Mouse (Mus musculus): ENCODE measurements at regions not wholly inside any gene's neighbourhood (a gene's known extent, or its start where the extent isn't known, plus 50 kb on each side); places are given as distances from the start of the nearest gene placed in this dataset.
A peak's percentile ranks its signal among the peaks of the same experiment; 100 is the strongest.

DNA sequence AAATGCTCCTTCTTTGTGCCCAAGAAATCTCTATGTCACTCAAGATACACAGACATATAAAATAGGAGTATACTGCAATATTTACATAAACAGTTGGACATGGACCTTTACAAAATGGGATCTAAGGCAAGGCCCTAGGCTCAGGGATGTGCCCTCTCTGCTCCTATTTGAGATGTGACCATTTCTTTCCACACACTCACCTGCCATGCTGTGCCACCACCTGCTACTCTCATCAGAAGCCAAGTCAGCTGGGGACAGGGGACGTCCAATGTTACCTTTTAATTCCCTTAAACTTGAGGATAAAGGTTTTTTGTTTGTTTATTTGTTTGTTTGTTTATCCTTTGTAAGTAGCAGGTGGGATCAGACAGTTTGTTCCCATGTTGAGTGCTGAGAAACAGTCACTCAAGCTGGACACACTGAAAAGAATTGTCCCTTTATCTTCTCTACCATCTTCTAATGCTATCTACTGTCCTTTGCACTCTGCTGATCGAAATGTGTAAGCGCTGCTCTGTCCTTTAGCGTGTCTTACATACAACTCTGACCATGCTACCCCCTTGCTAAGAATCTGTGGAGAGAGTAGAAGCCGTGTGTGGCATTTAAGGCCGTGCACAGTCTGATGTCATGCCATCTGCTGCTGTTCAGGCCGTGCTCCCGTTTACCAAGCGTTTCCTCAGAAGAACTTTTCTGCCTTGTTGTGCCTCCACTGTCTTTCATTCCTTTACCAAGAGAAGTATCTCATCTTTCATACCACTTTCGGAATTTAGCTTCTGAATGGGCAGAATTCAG lies 147.9 kb upstream of the Ndst3 start:
- ATAC-seq, result no peak
- Histone ChIP-seq H3K4me2 (ENCODE audit: low read depth) (no peak overlapping the region), H3K27ac (ENCODE audit: low read depth, low read length) (no peak overlapping the region), H3K36me3 (ENCODE audit: insufficient read depth) (no peaks in the 10 kb centered on the region), H3K9ac (no peak overlapping the region), H3K4me3 (ENCODE audit: low read depth, low read length) (no peak overlapping the region), H3K4me1 (ENCODE audit: insufficient read depth) (no peaks in the 10 kb centered on the region), H3K9me3 (ENCODE audit: low read length) (no peaks in the 10 kb centered on the region), H3K27me3 (ENCODE audit: insufficient read depth, low read length) (no peaks in the 10 kb centered on the region)
- 89% methylated on average over 10 of the region's 10 CpGs for WGBS
- DNase-seq, result no peak
- TF ChIP-seq CTCF (IDR thresholded peaks at IDR 0.05; ENCODE audit: low read depth), result no peak

DNA sequence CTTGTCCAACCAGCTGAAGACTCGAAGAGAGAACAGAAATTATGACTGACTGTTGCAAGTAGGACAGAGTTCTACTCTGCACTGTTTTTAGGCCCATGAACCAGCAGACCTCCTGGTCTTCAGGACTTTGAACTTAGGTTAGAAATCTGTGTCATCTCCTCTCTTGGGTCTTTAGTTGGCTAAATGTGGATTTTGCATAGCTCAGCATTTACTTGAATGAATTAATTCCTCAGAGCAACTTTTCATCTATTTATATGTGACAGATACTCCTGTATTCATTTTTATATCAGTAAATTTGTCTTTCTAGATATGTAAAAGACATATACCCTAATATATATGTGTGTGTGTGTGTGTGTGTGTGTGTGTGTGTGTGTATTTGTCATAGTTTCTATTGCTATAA lies 155.9 kb upstream of the Ndst3 start:
- TF ChIP-seq CTCF (IDR thresholded peaks at IDR 0.05; ENCODE audit: low read depth), result no peak
- DNase-seq (no peak), ATAC-seq (no peak)
- no peaks in the 10 kb centered on the region for H3K36me3 ChIP-seq (ENCODE audit: insufficient read depth)
- H3K9me3 ChIP-seq (ENCODE audit: low read length), result no peaks in the 10 kb centered on the region
- H3K9ac ChIP-seq, result no peak overlapping the region
- no peaks in the 10 kb centered on the region for H3K27me3 ChIP-seq (ENCODE audit: insufficient read depth, low read length)
- no peak overlapping the region for H3K4me2 ChIP-seq (ENCODE audit: low read depth)
- no peak overlapping the region for H3K4me3 ChIP-seq (ENCODE audit: low read depth, low read length)
- no peaks in the 10 kb centered on the region for H3K4me1 ChIP-seq (ENCODE audit: insufficient read depth)
- WGBS, result 94% methylated on average over 1 of the region's 1 CpGs
- H3K27ac ChIP-seq (ENCODE audit: low read depth, low read length), result no peak overlapping the region

DNA sequence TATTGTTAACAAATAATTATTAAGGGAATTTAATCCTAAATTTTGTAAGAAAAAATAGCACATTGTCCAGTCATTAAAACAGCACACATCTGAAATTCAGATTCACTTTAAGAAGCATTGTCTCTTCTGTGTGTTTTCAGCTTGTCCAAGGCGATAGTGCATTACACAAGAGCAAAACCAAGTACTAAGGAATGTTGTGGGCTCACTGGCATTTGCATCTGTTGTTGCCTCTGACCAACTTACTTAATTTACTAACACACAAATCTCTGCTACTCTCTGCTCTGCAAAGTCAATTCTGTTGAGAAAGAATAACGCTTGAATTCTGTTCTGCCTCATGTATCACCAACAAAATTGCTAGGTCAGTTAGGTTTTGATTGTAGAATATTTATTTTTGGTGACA lies 158.0 kb upstream of the Ndst3 start:
- Histone ChIP-seq H3K4me1 (ENCODE audit: insufficient read depth) (no peaks in the 10 kb centered on the region), H3K9me3 (ENCODE audit: low read length) (no peaks in the 10 kb centered on the region), H3K4me2 (ENCODE audit: low read depth) (no peak overlapping the region), H3K4me3 (ENCODE audit: low read depth, low read length) (no peak overlapping the region), H3K27me3 (ENCODE audit: insufficient read depth, low read length) (no peaks in the 10 kb centered on the region), H3K27ac (ENCODE audit: low read depth, low read length) (no peak overlapping the region), H3K36me3 (ENCODE audit: insufficient read depth) (no peaks in the 10 kb centered on the region), H3K9ac (no peak overlapping the region)
- DNase-seq, result no peak
- WGBS, result 78% methylated on average over 2 of the region's 2 CpGs
- TF ChIP-seq CTCF (IDR thresholded peaks at IDR 0.05; ENCODE audit: low read depth), result no peak
- no peak for ATAC-seq

DNA sequence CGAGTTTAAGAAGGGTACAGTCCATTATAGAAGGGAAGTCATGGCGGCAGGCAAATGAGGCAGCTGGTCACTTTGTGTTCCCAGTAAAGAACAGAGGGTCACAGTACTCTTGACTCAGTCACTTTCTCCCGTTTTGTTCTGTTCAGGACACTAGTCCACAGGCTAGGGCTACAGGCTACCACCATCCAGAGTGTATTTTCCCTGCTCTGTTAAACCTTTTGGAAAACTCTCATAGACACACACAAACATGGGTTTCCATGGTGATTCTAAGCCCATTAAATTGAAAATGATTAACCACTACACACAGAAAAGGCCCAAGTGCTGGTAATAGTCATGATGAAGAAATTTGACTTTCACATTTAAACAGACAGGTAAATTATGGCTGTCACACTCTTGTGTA lies 162.2 kb upstream of the Ndst3 start:
- H3K27ac ChIP-seq (ENCODE audit: low read depth, low read length), result no peak overlapping the region
- no peaks in the 10 kb centered on the region for H3K4me1 ChIP-seq (ENCODE audit: insufficient read depth)
- no peaks in the 10 kb centered on the region for H3K36me3 ChIP-seq (ENCODE audit: insufficient read depth)
- no peak for TF ChIP-seq CTCF (IDR thresholded peaks at IDR 0.05; ENCODE audit: low read depth)
- no peak overlapping the region for H3K9ac ChIP-seq
- H3K4me2 ChIP-seq (ENCODE audit: low read depth), result no peak overlapping the region
- H3K27me3 ChIP-seq (ENCODE audit: insufficient read depth, low read length), result no peaks in the 10 kb centered on the region
- WGBS, result 78% methylated on average over 3 of the region's 3 CpGs
- no peak for DNase-seq
- H3K4me3 ChIP-seq (ENCODE audit: low read depth, low read length), result no peak overlapping the region
- ATAC-seq, result no peak
- H3K9me3 ChIP-seq (ENCODE audit: low read length), result no peaks in the 10 kb centered on the region

DNA sequence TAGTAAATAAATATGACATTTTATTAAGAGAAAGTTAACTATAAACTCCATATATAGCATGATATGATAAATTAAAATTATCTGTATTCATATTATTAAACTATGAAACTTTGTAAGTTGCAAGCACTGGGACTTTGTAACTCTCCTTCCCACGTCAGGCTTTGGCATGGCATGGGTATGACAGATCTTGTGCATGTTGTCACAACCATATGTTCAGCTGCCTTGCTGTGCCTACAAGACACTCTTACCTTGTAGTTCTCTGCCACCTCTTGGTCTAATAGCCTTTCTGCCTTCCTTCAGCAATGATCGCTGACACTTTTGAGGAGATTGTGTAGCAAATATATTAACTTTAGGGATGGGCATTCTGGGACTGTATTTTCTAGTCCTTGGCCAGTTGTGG lies 183.1 kb upstream of the Ndst3 start:
- Histone ChIP-seq H3K27ac (ENCODE audit: low read depth, low read length) (no peak overlapping the region), H3K27me3 (ENCODE audit: insufficient read depth, low read length) (no peaks in the 10 kb centered on the region), H3K4me2 (ENCODE audit: low read depth) (no peak overlapping the region), H3K9ac (no peak overlapping the region), H3K36me3 (ENCODE audit: insufficient read depth) (no peaks in the 10 kb centered on the region), H3K9me3 (ENCODE audit: low read length) (no peaks in the 10 kb centered on the region), H3K4me1 (ENCODE audit: insufficient read depth) (no peaks in the 10 kb centered on the region), H3K4me3 (ENCODE audit: low read depth, low read length) (no peak overlapping the region)
- ATAC-seq, result no peak
- 89% methylated on average over 2 of the region's 2 CpGs for WGBS
- no peak for DNase-seq
- no peak for TF ChIP-seq CTCF (IDR thresholded peaks at IDR 0.05; ENCODE audit: low read depth)

DNA sequence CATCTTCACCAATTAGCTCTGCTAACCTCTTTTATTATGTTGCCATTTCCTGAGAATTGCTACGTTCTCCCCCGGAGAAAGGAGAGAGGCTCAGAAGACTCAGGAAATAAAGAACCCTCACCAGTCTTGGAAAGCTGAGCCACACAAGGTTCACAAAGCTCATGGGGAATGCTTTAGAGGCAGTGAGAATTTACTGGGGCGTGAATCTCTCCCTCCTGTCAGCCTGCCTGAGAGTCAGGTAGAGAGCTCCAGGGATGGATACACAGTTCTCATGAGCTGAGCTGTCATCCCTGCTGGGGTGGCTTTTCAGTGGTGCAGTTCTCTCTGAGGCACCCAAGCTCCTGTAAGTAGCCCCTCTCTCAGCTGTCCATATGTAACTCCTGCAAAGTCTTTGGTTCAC lies 203.0 kb upstream of the Ndst3 start:
- no peaks in the 10 kb centered on the region for H3K4me1 ChIP-seq (ENCODE audit: insufficient read depth)
- TF ChIP-seq CTCF (IDR thresholded peaks at IDR 0.05; ENCODE audit: low read depth), result no peak

DNA sequence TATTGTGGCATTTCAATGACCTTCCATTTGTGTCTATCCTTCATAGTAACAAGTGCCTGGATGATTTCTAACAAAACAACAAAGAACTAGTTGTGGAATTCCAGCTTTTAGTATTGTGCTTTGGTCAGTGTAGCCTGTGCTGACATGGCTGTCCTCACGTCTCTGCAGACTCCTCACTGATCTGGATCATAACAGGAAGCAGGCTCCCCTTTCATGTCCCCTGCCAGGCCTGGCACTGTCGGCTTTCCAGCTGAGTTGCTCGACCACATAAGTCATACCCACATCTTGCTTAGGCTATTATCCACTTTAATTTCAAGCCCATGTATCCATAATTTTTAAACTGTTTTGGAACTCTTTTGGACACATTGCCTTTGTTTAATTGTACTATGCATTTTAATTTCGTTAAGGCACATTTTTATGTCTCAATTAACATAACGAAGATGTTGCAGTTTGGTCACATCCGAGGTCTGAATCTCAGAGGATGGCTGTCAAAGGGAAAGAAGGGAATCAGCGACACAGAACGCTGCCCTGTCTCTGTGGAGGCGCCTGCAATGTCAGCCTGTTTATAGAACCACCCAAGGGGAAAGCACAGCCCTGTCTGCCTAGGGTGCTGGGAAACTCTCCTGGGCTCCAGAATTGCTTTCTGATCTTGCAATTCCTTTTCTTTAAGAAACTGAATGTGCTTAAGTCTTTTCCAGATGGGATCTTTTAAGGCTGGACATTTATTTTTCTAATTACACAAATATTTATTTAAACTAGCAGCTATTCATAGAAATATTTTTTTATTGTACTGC lies 215.5 kb upstream of the Ndst3 start:
- Histone ChIP-seq H3K9me3 (ENCODE audit: low read length) (no peaks in the 10 kb centered on the region), H3K36me3 (ENCODE audit: insufficient read depth) (no peaks in the 10 kb centered on the region), H3K4me1 (ENCODE audit: insufficient read depth) (no peaks in the 10 kb centered on the region), H3K9ac (no peak overlapping the region), H3K27me3 (ENCODE audit: insufficient read depth, low read length) (no peaks in the 10 kb centered on the region), H3K4me3 (ENCODE audit: low read depth, low read length) (no peak overlapping the region), H3K4me2 (ENCODE audit: low read depth) (no peak overlapping the region), H3K27ac (ENCODE audit: low read depth, low read length) (0 out of 2 replicates have a peak overlapping the region, but pooled peaks have one; percentile 15)
- ATAC-seq (peak; percentile 53), DNase-seq (peak; percentile 10)
- no peak for TF ChIP-seq CTCF (IDR thresholded peaks at IDR 0.05; ENCODE audit: low read depth)
- WGBS, result 16% methylated on average over 9 of the region's 9 CpGs

More for the DNA sequence above, 203.0 kb upstream of the Ndst3 start:
- DNase-seq (no peak), ATAC-seq (no peak)
- Histone ChIP-seq H3K4me2 (ENCODE audit: low read depth) (no peak overlapping the region), H3K4me3 (ENCODE audit: low read depth, low read length) (no peak overlapping the region), H3K9me3 (ENCODE audit: low read length) (no peaks in the 10 kb centered on the region), H3K9ac (no peak overlapping the region), H3K27me3 (ENCODE audit: insufficient read depth, low read length) (no peaks in the 10 kb centered on the region), H3K36me3 (ENCODE audit: insufficient read depth) (no peaks in the 10 kb centered on the region), H3K27ac (ENCODE audit: low read depth, low read length) (no peak overlapping the region)
- 12% methylated on average over 3 of the region's 3 CpGs for WGBS
